Mouse (Mus musculus): ENCODE measurements around the gene Efna2. TPM values are rescaled to one million over a fixed set of nuclear protein-coding genes. Genes with fewer than 3 reads are reported as not detected.

The Efna2 gene
- polyA plus RNA-seq, 1 experiment from 2014 or later = 15.0 TPM

- Histone ChIP-seq H3K27ac (peak overlapping the region; percentile 97), H3K4me2 (replicated peaks) (peak overlapping the region; percentile 83), H3K27me3 (replicated peaks) (no peaks in the 10 kb centered on the region), H3K36me3 (peaks cover 34% of the 10 kb centered on the region), H3K9me3 (no peaks in the 10 kb centered on the region), H3K9ac (peak overlapping the region; percentile 26; the same call in 1 of the 2 replicates), H3K4me3 (replicated peaks) (peak overlapping the region; percentile 46), H3K4me1 (replicated peaks) (peaks cover 91% of the 10 kb centered on the region)
- peak; percentile 2 for ATAC-seq
- WGBS = 9% methylated on average over 12 of the region's 12 CpGs
These were observed 20.2 kb upstream of the Efna2 start for GRCm38 (mm10) chr10:80159021-80159560.

DNA sequence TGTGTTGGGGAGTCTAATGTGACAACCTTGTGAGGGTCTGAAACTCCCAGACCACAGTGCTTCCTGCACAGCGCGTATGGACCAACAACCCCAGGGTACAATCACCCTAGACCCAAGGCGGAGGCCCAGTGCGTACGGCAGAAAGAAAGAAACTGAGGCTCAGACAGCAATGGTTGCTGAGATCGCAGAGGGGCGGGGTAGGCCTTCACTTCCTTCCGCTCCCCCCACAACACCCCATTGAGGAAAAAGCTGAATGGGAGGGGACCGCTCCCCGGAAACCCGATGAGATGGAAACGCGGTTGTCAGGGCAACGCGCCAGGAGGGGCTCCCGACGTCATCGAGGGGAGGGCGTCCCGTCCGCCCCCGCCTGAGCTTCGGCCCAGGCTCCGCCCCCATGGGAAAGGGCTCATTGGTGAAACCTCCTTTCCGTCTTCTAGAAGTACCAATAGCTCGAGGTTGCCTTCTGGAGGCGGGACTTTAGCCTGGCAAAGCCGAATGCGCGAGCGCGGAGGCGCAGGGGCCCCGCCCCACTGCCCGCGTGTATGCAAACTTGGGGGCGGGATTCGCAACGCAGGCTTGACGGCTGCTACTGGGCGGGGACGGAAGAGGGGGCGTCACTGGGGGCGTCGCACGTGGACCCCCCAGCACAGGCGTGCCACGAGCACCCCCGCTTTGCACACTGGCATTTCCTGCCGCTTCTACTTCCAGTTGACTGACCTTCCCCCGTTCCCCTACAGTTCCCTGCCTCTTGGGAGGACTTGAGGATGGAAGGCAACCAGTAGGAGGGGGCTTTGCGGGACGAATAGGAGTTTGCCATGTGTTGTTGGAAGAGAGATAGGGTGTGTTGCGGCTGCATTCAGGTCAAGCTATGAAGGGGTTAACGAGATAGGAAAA, 19.5 kb upstream of the Efna2 start:
- H3K27me3 ChIP-seq (replicated peaks) = no peaks in the 10 kb centered on the region
- H3K4me2 ChIP-seq (replicated peaks) = peak overlapping the region; percentile 83
- H3K27ac ChIP-seq = peak overlapping the region; percentile 97
- H3K4me3 ChIP-seq (replicated peaks) = peak overlapping the region; percentile 46
- ATAC-seq = peak; percentile 86
- peak overlapping the region; percentile 26; the same call in 1 of the 2 replicates for H3K9ac ChIP-seq
- peaks cover 27% of the 10 kb centered on the region for H3K36me3 ChIP-seq
- no peaks in the 10 kb centered on the region for H3K9me3 ChIP-seq
- under 1% methylated on average over 51 of the region's 55 CpGs for WGBS
- H3K4me1 ChIP-seq (replicated peaks) = peaks cover 91% of the 10 kb centered on the region

DNA sequence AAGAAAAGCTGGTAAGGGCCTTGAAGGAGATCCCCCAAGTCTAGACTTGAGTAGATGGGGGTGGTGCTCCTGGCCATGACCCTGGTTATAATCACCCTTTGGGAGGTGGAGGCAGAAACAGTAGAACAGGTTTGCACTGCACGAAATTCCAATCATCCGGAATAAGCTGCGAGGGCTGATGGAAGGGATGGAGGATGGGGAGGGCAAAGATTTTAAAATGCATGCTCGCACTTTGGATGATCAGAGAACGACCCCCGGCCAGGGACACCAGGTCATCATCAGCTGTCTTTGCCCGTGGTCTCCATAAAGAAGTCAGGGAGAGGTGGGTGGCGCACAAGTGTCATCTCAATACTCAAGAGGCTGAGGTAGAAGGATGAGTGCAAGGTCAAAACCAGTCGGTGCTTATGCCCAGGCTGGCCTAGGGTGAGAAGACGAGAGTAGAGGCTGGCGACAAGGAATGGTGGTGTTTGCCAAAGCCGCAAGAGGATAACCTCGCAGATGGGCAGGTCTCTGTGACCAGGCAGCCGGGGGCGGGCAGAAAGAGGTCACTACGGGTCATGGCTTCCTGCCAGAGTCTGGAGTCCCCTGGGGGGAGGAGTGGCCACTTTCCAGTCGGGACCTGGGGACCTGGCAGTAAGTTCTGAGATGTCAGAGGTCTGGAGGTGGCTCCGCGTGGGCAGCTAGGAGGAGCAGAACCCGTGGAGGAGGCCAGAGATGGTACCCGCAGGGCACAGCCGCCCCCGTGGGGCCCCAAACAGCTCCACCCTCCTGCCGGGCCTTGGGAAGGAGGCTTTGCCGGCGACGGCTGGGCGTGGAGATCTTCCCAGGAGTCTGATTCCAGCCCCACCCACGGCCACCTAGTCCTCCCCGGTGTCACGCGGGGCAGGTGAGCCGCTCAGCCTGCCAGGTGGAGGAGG, 18.6 kb upstream of the Efna2 start:
- H3K9me3 ChIP-seq = no peaks in the 10 kb centered on the region
- H3K9ac ChIP-seq = peak overlapping the region; percentile 52
- WGBS = 1% methylated on average over 33 of the region's 33 CpGs
- H3K27ac ChIP-seq = peak overlapping the region; percentile 97
- peak; percentile 19 for ATAC-seq
- peaks cover 90% of the 10 kb centered on the region for H3K4me1 ChIP-seq (replicated peaks)
- H3K36me3 ChIP-seq = peaks cover 18% of the 10 kb centered on the region
- peak overlapping the region; percentile 83 for H3K4me2 ChIP-seq (replicated peaks)
- peak overlapping the region; percentile 46 for H3K4me3 ChIP-seq (replicated peaks)
- no peaks in the 10 kb centered on the region for H3K27me3 ChIP-seq (replicated peaks)

- peaks cover 84% of the 10 kb centered on the region for H3K4me1 ChIP-seq (replicated peaks)
- peaks cover 8% of the 10 kb centered on the region; the same call in 1 of the 2 replicates for H3K36me3 ChIP-seq
- H3K9me3 ChIP-seq = no peaks in the 10 kb centered on the region
- peak; percentile 7; the same call in 1 of the 2 replicates for ATAC-seq
- H3K4me2 ChIP-seq (replicated peaks) = peak overlapping the region; percentile 83
- peak overlapping the region; percentile 97 for H3K27ac ChIP-seq
- H3K27me3 ChIP-seq (replicated peaks) = no peaks in the 10 kb centered on the region
- WGBS = 6% methylated on average over 7 of the region's 7 CpGs
- H3K4me3 ChIP-seq (replicated peaks) = peak overlapping the region; percentile 46
- H3K9ac ChIP-seq = peak overlapping the region; percentile 52
These were observed 17.6 kb upstream of the Efna2 start for GRCm38 (mm10) chr10:80161522-80162242.

GRCm38 (mm10) chr10:80162243-80162608, 17.1 kb upstream of the Efna2 start:
- H3K36me3 ChIP-seq = 0 out of 2 replicates have a peak, but pooled peaks cover 3% of the 10 kb centered on the region
- ATAC-seq = no peak
- no peaks in the 10 kb centered on the region for H3K9me3 ChIP-seq
- peak overlapping the region; percentile 83 for H3K4me2 ChIP-seq (replicated peaks)
- no peak overlapping the region; the same call in 1 of the 2 replicates for H3K9ac ChIP-seq
- H3K27ac ChIP-seq = peak overlapping the region; percentile 97
- WGBS = 70% methylated on average over 3 of the region's 3 CpGs
- peaks cover 78% of the 10 kb centered on the region for H3K4me1 ChIP-seq (replicated peaks)
- no peaks in the 10 kb centered on the region for H3K27me3 ChIP-seq (replicated peaks)
- no peak overlapping the region for H3K4me3 ChIP-seq (replicated peaks)

- Histone ChIP-seq H3K4me3 (replicated peaks) (no peak overlapping the region), H3K9me3 (no peaks in the 10 kb centered on the region), H3K9ac (peak overlapping the region; percentile 3; the same call in 1 of the 2 replicates), H3K4me2 (replicated peaks) (no peak overlapping the region; the same call in 1 of the 2 replicates), H3K27me3 (replicated peaks) (no peaks in the 10 kb centered on the region), H3K36me3 (no peaks in the 10 kb centered on the region), H3K27ac (peak overlapping the region; percentile 97), H3K4me1 (replicated peaks) (peaks cover 73% of the 10 kb centered on the region)
- 73% methylated on average over 6 of the region's 6 CpGs for WGBS
- ATAC-seq = no peak
These were observed 16.5 kb upstream of the Efna2 start for GRCm38 (mm10) chr10:80162716-80163299.

GRCm38 (mm10) chr10:80163721-80164120, 15.6 kb upstream of the Efna2 start:
- no peaks in the 10 kb centered on the region for H3K27me3 ChIP-seq (replicated peaks)
- WGBS = 45% methylated on average over 8 of the region's 8 CpGs
- H3K27ac ChIP-seq = peak overlapping the region; percentile 38; the same call in 1 of the 2 replicates
- H3K4me3 ChIP-seq (replicated peaks) = no peak overlapping the region
- H3K36me3 ChIP-seq = no peaks in the 10 kb centered on the region
- H3K9ac ChIP-seq = 0 out of 2 replicates have a peak overlapping the region, but pooled peaks have one; percentile 38
- no peaks in the 10 kb centered on the region for H3K9me3 ChIP-seq
- peak overlapping the region; percentile 91; the same call in 1 of the 2 replicates for H3K4me2 ChIP-seq (replicated peaks)
- H3K4me1 ChIP-seq (replicated peaks) = peaks cover 68% of the 10 kb centered on the region
- no peak for ATAC-seq

- Histone ChIP-seq H3K4me2 (replicated peaks) (peak overlapping the region; percentile 91), H3K4me1 (replicated peaks) (peaks cover 68% of the 10 kb centered on the region), H3K27me3 (replicated peaks) (no peaks in the 10 kb centered on the region), H3K4me3 (replicated peaks) (peak overlapping the region; percentile 37), H3K9me3 (no peaks in the 10 kb centered on the region), H3K36me3 (no peaks in the 10 kb centered on the region), H3K27ac (peak overlapping the region; percentile 76), H3K9ac (peak overlapping the region; percentile 38)
- no peak for ATAC-seq
- 8% methylated on average over 44 of the region's 44 CpGs for WGBS
These were observed 14.9 kb upstream of the Efna2 start for GRCm38 (mm10) chr10:80164161-80164997.

GRCm38 (mm10) chr10:80164998-80165344, 14.3 kb upstream of the Efna2 start:
- Histone ChIP-seq H3K4me2 (replicated peaks) (peak overlapping the region; percentile 91), H3K9ac (peak overlapping the region; percentile 38), H3K4me1 (replicated peaks) (peaks cover 70% of the 10 kb centered on the region), H3K9me3 (no peaks in the 10 kb centered on the region), H3K27ac (peak overlapping the region; percentile 76), H3K36me3 (peaks cover 3% of the 10 kb centered on the region), H3K4me3 (replicated peaks) (peak overlapping the region; percentile 37), H3K27me3 (replicated peaks) (no peaks in the 10 kb centered on the region)
- under 1% methylated on average over 17 of the region's 17 CpGs for WGBS
- peak; percentile 44 for ATAC-seq

DNA sequence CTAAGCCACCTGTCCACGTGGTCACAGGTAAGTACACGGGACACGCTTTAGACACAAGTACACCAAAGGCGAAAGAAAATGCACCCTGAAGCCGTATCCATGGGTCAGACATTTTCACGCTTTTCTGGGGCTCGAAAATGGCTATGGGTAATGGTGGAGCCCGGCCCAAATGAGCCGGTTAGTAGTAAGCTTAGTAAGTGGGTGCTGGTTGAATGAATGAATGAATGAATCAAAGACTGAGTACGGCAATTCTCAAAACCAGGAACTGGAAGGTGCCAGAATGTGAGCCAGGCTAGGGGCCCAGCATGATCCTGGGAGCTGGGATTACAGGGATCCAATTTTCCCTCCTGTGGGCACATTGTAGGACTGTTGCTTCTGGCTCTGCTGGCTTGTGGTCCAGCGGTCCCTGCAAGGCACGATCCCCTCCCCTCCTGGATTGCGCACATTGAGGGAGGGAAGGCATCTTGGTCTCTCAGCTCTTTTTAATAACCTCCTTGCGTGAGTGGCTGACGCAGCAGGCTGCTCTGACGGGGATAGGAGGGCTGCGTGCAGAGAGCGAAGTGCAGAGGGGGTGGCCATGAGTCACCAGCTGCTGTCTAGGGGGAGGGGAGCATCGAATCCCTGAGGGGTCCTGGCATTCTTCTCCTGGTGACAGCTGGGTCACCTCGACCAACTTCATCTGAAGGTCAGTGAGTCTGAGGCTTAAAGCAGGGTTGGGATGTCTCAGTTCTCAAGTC, 13.7 kb upstream of the Efna2 start, which contains the start of gene Cirbp:
TSS of gene Cirbp (plus strand) at position 594 of the 737 bp plus-strand sequence.
- Histone ChIP-seq H3K9ac (peak within 1 kb of the TSS; percentile 38), H3K27me3 (replicated peaks) (no peaks in the 10 kb centered on the region), H3K36me3 (peaks cover 8% of the 10 kb centered on the region), H3K4me1 (replicated peaks) (peaks cover 70% of the 10 kb centered on the region), H3K4me2 (replicated peaks) (peak within 1 kb of the TSS; percentile 91), H3K4me3 (replicated peaks) (peak within 1 kb of the TSS; percentile 37), H3K27ac (peak within 1 kb of the TSS; percentile 76), H3K9me3 (no peaks in the 10 kb centered on the region)
- 13% methylated on average over 20 of the region's 20 CpGs for WGBS
- no peak for ATAC-seq
